Mouse (Mus musculus) lung, embryonic 16.5 days (tissue): ENCODE data around the gene Mrm3. TPM values are rescaled to one million over a fixed set of nuclear protein-coding genes. Genes with fewer than 3 reads are reported as not detected.
A peak's percentile ranks its signal among the peaks of the same experiment; 100 is the strongest.

Source experiments
- ATAC-seq: fragments of 200-750 bp; cut with Nextera tagmentation; 2 replicates; pipeline ENCODE4 v1.8.0; 2017; ENCODE audit warnings: low read depth, mild to moderate bottlenecking, moderate library complexity
- H3K27ac ChIP-seq: fragments of 300-500 bp; sonication (generic); 2 replicates; pipeline ENCODE4 v1.5.1; 2014; ENCODE audit warnings: mild to moderate bottlenecking, control low read depth, low read length
- H3K27me3 ChIP-seq: fragments of 300-500 bp; sonication (generic); 2 replicates; pipeline ENCODE4 v1.6.1; 2014; ENCODE audit warnings: low read depth, low read length, mixed read lengths; ENCODE audit not compliant: control insufficient read depth, insufficient read depth
- H3K36me3 ChIP-seq: fragments of 300-500 bp; sonication (generic); 2 replicates; pipeline ENCODE4 v1.6.1; 2014; ENCODE audit warnings: low read length; ENCODE audit not compliant: control insufficient read depth, insufficient read depth
- H3K4me1 ChIP-seq: fragments of 300-500 bp; sonication (generic); replicated peaks from 2 replicates; pipeline ENCODE4 v1.6.1; 2014; ENCODE audit warnings: low read length, mixed read lengths; ENCODE audit not compliant: control insufficient read depth, insufficient read depth
- H3K4me2 ChIP-seq: fragments of 300-500 bp; sonication (generic); 2 replicates; pipeline ENCODE4 v1.6.1; 2014; ENCODE audit warnings: low read depth, low read length, control low read depth
- H3K4me3 ChIP-seq: fragments of 300-500 bp; sonication (generic); 2 replicates; pipeline ENCODE4 v1.5.1; 2014; ENCODE audit warnings: mild to moderate bottlenecking, low read length, control low read depth
- H3K9ac ChIP-seq: fragments of 300-500 bp; sonication (generic); 2 replicates; pipeline ENCODE4 v1.6.1; 2014; ENCODE audit warnings: low read length, control low read depth
- H3K9me3 ChIP-seq: fragments of 300-500 bp; sonication (generic); 2 replicates; pipeline ENCODE4 v1.6.1; 2016; ENCODE audit warnings: low read length; ENCODE audit not compliant: control insufficient read depth
- WGBS: fragments of 180-500 bp; shearing (Covaris S2); extraction: QIAGEN DNeasy Blood & Tissue Kit; methylation state at CpG from one replicate; pipeline ENCODE4 v1.1.7; 2014; 5-methylcytosine and 5-hydroxymethylcytosine counted together
- polyA plus RNA-seq: library from polyadenylated mRNA; unstranded; fragments of >200 nt; fragmentation: Nextera tagmentation; extraction: Ambion mirVana; gene quantifications from 2 replicates; pipeline ENCODE4 v1.2.1, GENCODE M21; 2015

Gene Mrm3
- polyA plus RNA-seq, 1 experiment from 2014 or later = 18.6 TPM

- Histone ChIP-seq H3K36me3 (peaks cover 20% of the 10 kb centered on the region), H3K27me3 (no peaks in the 10 kb centered on the region), H3K4me3 (no peak overlapping the region), H3K9me3 (no peaks in the 10 kb centered on the region), H3K4me2 (no peak overlapping the region), H3K9ac (no peak overlapping the region), H3K27ac (no peak overlapping the region; the same call in 1 of the 2 replicates), H3K4me1 (peaks cover 19% of the 10 kb centered on the region)
- no peak for ATAC-seq
- WGBS = 75% methylated on average over 2 of the region's 2 CpGs
Measured at GRCm38 (mm10) chr11:76215011-76215410, 28.5 kb upstream of the Mrm3 start.

GRCm38 (mm10) chr11:76216049-76216540, 27.4 kb upstream of the Mrm3 start:
- Histone ChIP-seq H3K36me3 (peaks cover 23% of the 10 kb centered on the region), H3K4me2 (peak overlapping the region; percentile 76), H3K9ac (peak overlapping the region; percentile 84), H3K27ac (peak overlapping the region; percentile 95), H3K27me3 (no peaks in the 10 kb centered on the region), H3K4me3 (peak overlapping the region; percentile 79), H3K9me3 (no peaks in the 10 kb centered on the region), H3K4me1 (peaks cover 19% of the 10 kb centered on the region)
- no peak for ATAC-seq
- WGBS = 94% methylated on average over 5 of the region's 5 CpGs

- peak; percentile 70 for ATAC-seq
Measured at GRCm38 (mm10) chr11:76216681-76217389, 26.7 kb upstream of the Mrm3 start.

GRCm38 (mm10) chr11:76217390-76217800, 26.1 kb upstream of the Mrm3 start, which contains the start of the genes Dbil5 and Gemin4:
Dbil5 (plus strand) TSS chr11:76217608.
Gemin4 (minus strand) TSS chr11:76217664.
- Histone ChIP-seq H3K36me3 (peaks cover 17% of the 10 kb centered on the region), H3K27ac (peak within 1 kb of the TSS; percentile 95), H3K27me3 (no peaks in the 10 kb centered on the region), H3K9ac (peak within 1 kb of the TSS; percentile 84), H3K4me1 (peaks cover 19% of the 10 kb centered on the region), H3K4me2 (peak within 1 kb of the TSS; percentile 76), H3K4me3 (peak within 1 kb of the TSS; percentile 79), H3K9me3 (no peaks in the 10 kb centered on the region)
- ATAC-seq = peak; percentile 98
- under 1% methylated on average over 34 of the region's 35 CpGs for WGBS

More at GRCm38 (mm10) chr11:76216681-76217389, 26.7 kb upstream of the Mrm3 start:
- H3K9me3 ChIP-seq = no peaks in the 10 kb centered on the region
- WGBS = 1% methylated on average over 33 of the region's 33 CpGs
- peak overlapping the region; percentile 79 for H3K4me3 ChIP-seq
- peak overlapping the region; percentile 76 for H3K4me2 ChIP-seq
- peaks cover 22% of the 10 kb centered on the region for H3K36me3 ChIP-seq
- H3K4me1 ChIP-seq = peaks cover 19% of the 10 kb centered on the region
- no peaks in the 10 kb centered on the region for H3K27me3 ChIP-seq
- H3K27ac ChIP-seq = peak overlapping the region; percentile 95
- peak overlapping the region; percentile 84 for H3K9ac ChIP-seq

- ATAC-seq = no peak
- H3K27ac ChIP-seq = no peak overlapping the region
- H3K4me1 ChIP-seq = no peaks in the 10 kb centered on the region
- H3K4me2 ChIP-seq = no peak overlapping the region
- no peak overlapping the region for H3K9ac ChIP-seq
- H3K9me3 ChIP-seq = no peaks in the 10 kb centered on the region
- H3K4me3 ChIP-seq = no peak overlapping the region
- peaks cover 13% of the 10 kb centered on the region; the same call in 1 of the 2 replicates for H3K36me3 ChIP-seq
- 74% methylated on average over 5 of the region's 5 CpGs for WGBS
- H3K27me3 ChIP-seq = no peaks in the 10 kb centered on the region
Measured at GRCm38 (mm10) chr11:76224631-76225030, 18.9 kb upstream of the Mrm3 start.

- no peak overlapping the region for H3K4me3 ChIP-seq
- ATAC-seq = no peak
- H3K4me2 ChIP-seq = no peak overlapping the region
- no peaks in the 10 kb centered on the region for H3K4me1 ChIP-seq
- no peaks in the 10 kb centered on the region for H3K27me3 ChIP-seq
- H3K36me3 ChIP-seq = peaks cover 13% of the 10 kb centered on the region; the same call in 1 of the 2 replicates
- H3K9ac ChIP-seq = no peak overlapping the region
- H3K9me3 ChIP-seq = no peaks in the 10 kb centered on the region
- no peak overlapping the region for H3K27ac ChIP-seq
Measured at GRCm38 (mm10) chr11:76225051-76225450, 18.5 kb upstream of the Mrm3 start.

GRCm38 (mm10) chr11:76236136-76236535, 7.4 kb upstream of the Mrm3 start:
- peaks cover 22% of the 10 kb centered on the region for H3K36me3 ChIP-seq
- H3K4me2 ChIP-seq = no peak overlapping the region
- no peak overlapping the region for H3K4me3 ChIP-seq
- ATAC-seq = no peak
- WGBS = 93% methylated on average over 3 of the region's 3 CpGs
- no peaks in the 10 kb centered on the region for H3K9me3 ChIP-seq
- H3K4me1 ChIP-seq = no peaks in the 10 kb centered on the region
- no peaks in the 10 kb centered on the region for H3K27me3 ChIP-seq
- H3K27ac ChIP-seq = no peak overlapping the region
- H3K9ac ChIP-seq = no peak overlapping the region

- WGBS = 94% methylated on average over 2 of the region's 2 CpGs
- H3K27me3 ChIP-seq = no peaks in the 10 kb centered on the region
- peaks cover 13% of the 10 kb centered on the region for H3K36me3 ChIP-seq
- no peaks in the 10 kb centered on the region for H3K9me3 ChIP-seq
- peaks cover 10% of the 10 kb centered on the region for H3K4me1 ChIP-seq
- no peak for ATAC-seq
- no peak overlapping the region for H3K27ac ChIP-seq
- no peak overlapping the region for H3K9ac ChIP-seq
- no peak overlapping the region for H3K4me2 ChIP-seq
- no peak overlapping the region for H3K4me3 ChIP-seq
Measured at GRCm38 (mm10) chr11:76239750-76240149, 3.8 kb upstream of the Mrm3 start.

- H3K9me3 ChIP-seq = no peaks in the 10 kb centered on the region
- H3K4me2 ChIP-seq = peak overlapping the region; percentile 82
- WGBS = 2% methylated on average over 34 of the region's 34 CpGs
- peak overlapping the region; percentile 94 for H3K9ac ChIP-seq
- H3K27me3 ChIP-seq = no peaks in the 10 kb centered on the region
- peak; percentile 61 for ATAC-seq
- peaks cover 5% of the 10 kb centered on the region; the same call in 1 of the 2 replicates for H3K36me3 ChIP-seq
- H3K4me3 ChIP-seq = peak overlapping the region; percentile 89
- no peak overlapping the region for H3K27ac ChIP-seq
- H3K4me1 ChIP-seq = peaks cover 10% of the 10 kb centered on the region
Measured at GRCm38 (mm10) chr11:76243811-76244546, 464 bp downstream of the Mrm3 start.
